Mouse (Mus musculus): ENCODE results near the gene Btd.
"Not testable (repeated sequence)": the region's sequence is repeated elsewhere in the genome, so short reads cannot be mapped to it uniquely, and the experiment has no call there.

Btd gene

DNA sequence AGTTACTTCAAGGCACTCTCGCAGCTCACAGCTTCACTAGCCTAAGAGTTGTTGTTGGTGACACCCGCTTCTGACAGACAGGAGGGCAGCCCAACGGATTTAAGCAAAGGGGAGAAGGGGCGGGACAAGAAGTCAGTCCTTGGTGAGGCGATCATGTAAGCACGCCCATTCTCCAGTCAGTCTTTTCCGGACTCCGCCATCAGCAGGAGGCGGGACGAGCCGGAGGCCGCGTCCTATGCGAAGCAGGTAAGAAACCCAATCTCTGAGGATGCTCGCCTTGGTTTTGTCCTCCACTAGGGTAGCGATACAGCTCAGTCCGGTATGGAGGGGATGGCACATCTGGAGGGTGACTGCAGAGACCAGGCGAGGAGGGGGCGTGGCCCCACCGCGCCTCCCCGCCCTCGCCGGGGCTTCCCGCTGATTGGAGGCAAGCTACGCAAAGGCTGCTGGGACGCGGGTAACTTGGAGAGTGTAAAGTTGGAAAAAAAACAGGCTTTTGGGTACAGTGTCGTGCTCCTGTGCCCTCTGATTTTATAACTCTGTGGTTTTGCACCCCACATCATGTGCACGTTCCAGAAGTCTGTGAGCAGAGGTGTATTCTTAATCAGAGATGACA, at the start of gene Btd, which contains the start of gene Hacl1:
Btd (plus strand) TSS at position 139 of the 616 bp plus-strand sequence.
Hacl1 (minus strand) TSS at position 397 of the 616 bp plus-strand sequence.
- in situ Hi-C loops (cut with MboI; ENCODE audit: low sequenced_read_pairs): no loop called here

DNA sequence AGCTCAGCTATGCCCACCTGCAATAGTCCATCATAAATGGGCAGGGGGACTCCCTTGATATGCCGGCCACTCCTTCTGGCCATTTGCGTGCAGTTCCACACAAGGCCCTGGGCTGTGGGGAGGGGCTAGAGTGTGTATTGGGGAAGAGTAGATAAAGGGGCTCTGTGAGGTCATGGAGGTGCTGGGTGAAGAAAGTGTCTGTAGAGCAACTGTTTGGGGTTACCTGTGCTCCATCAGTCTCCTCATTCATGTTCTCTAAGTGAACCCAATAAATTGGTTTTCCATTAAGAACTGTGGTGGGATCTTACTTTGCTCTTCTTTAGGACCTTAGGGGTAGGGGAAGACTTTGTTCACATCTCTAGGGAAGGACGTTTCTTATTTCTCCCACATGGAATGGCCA, 49.6 kb upstream of the Btd start, which contains the start of gene Colq:
Colq (minus strand) TSS at position 101 of the 400 bp plus-strand sequence.
- in situ Hi-C loops (cut with MboI; ENCODE audit: low sequenced_read_pairs): no loop called here

- in situ Hi-C loops (cut with MboI; ENCODE audit: low sequenced_read_pairs): no loop called here
Measured at GRCm38 (mm10) chr14:31593036-31593435, 47.8 kb upstream of the Btd start.

- in situ Hi-C loops (cut with MboI; ENCODE audit: low sequenced_read_pairs): no loop called here
Measured at GRCm38 (mm10) chr14:31594693-31595092, 46.1 kb upstream of the Btd start.

DNA sequence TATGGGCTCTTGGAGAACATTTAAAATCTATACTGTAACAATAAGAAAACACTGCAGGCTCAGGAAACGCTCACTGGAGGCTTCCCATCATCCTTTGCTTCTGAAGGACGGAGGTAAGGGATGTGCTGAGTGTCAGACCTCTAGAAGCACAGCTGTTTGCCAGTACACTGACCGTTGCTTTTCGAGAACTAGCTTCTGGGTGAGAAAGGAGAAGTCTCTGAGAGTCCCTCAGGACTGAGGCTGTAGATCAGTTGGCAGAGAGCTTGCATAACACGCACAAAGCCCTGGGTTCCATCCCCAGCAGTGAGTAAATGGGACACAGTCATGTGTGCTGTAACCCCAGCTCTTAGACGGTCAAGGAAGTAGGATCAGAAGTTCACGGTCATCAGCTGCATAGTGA, 44.4 kb upstream of the Btd start:
- in situ Hi-C loops (cut with MboI; ENCODE audit: low sequenced_read_pairs): no loop called here

DNA sequence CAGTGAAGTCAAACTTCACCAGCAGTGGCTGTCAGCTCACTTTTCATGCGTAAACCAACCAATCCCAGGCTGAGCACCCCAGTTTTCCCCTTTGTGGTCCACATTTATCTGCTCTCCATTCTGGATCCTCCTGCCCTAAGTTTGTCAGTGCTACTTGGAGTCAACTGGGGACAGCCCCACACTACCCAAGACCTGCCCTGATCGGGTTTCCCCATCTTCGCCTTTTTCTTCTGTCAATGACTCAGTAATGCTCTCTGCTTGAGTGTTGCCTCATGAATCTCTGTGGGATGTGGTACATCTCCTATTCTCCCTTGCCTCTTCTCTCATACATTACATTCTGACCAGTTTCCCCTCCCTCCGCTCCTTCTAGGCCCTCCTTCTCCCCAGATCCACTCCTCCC, 43.4 kb upstream of the Btd start:
- in situ Hi-C loops (cut with MboI; ENCODE audit: low sequenced_read_pairs): no loop called here

DNA sequence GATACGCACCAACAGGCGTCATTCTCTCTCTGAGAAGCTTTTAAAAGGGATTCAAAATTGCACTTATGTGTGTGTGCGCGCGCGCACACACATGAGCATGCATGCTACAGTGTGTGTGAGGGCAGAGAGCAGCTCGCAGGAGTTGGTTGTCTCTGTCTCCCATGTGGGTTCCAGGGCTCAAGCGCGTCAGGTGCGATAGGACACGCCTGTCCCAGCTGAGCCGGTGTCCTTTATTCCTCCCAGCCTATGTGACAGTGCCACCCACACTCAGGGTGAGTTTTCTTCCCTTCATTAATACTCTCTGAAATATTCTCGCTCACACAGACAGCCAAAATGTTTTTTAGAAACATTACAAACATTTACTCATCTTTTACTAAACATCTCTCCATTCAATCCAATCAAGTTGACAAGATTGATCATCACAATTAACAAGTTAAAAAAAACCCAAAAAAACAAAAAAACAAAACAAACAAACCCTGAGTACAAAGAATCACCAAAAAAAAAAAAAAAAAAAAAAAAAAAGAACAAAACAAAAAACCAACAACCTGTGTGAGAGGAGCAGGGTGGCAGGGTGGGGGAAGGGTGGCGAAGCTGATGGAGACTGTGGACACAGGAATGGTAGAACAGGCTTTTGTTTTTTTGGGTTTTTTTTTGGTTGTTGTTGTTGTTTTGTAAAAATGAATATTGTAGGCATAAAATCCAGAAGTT, 38.8 kb upstream of the Btd start:
- in situ Hi-C loops (cut with MboI; ENCODE audit: low sequenced_read_pairs): no loop called here

DNA sequence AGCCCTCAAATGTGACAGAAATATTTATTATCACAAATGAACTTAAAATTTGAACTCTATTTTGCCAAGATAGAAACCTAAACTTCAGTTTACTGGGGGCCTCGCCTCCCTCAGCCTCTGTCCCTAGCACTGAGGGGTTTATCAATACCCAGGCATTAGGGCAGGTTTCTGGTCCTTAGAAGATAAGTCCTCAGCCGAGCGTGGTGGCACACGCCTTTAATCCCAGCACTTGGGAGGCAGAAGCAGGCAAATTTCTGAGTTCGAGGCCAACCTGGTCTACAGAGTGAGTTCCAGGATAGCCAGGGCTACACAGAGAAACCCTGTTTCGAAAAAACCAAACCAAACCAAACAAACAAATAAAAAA, 38.2 kb upstream of the Btd start:
- in situ Hi-C loops (cut with MboI; ENCODE audit: low sequenced_read_pairs): not testable (repeated sequence)

DNA sequence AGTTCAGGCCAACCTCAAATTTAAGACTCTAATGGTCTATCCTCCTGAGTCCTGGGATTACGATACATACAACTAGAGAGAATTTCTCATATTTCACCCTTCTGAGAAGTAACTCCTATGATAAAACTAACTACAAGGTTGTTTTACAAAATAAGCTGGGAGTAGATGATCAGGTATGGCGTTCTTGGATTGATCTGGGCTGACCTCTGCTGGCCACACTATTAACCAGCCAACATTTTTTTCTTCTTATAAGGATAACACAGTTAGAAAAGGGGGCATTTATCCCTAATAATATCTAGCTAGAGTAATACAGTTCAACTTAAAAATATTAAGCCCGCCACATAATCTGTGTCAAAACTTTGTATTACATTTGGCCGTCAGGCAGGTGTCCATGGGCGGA, 35.9 kb upstream of the Btd start:
- in situ Hi-C loops (cut with MboI; ENCODE audit: low sequenced_read_pairs): loop anchor here (5.0 kb wide), 1 partner anchor 83 kb away; no protein-coding TSS in a partner anchor

GRCm38 (mm10) chr14:31605514-31605913, 35.3 kb upstream of the Btd start:
- in situ Hi-C loops (cut with MboI; ENCODE audit: low sequenced_read_pairs): loop anchor here (5.0 kb wide), 1 partner anchor 83 kb away; no protein-coding TSS in a partner anchor

DNA sequence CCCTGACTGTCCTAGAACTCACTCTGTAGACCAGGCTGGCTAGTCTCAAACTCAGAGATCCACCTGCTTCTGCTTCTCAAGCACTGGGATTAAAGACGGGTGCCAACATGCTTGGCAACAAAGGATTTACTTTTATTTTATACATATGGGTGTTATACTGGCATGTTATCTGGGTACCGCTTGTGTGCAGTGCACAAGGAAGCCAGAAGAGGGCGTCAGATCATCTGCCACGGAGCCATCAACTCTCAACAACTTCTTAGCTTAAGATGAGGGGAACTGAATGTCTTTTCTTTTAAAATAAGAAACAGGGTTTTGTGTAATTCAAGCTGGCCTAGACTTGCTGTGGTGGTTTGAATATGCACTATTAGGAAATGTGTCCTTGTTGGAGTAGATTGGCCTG, 28.8 kb upstream of the Btd start:
- in situ Hi-C loops (cut with MboI; ENCODE audit: low sequenced_read_pairs): no loop called here

DNA sequence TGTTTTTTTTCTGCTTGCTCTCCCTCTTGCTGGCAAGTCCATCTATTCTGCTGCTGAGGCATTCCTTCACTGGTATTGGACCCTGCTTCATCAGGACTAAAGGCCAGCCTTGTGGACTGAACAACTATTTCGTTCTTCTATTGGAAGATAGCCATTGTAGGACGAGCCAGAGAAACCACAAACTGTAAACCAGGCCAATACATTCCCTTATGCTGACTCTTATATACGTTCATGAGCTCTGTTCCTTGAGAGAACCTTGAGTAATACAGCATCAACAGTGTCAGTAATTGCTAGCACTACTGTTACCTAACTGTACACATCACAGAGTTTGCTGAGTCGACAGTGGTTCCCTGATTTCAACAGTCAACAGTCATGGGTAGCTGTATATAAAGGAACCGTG, 27.2 kb upstream of the Btd start:
- in situ Hi-C loops (cut with MboI; ENCODE audit: low sequenced_read_pairs): no loop called here

DNA sequence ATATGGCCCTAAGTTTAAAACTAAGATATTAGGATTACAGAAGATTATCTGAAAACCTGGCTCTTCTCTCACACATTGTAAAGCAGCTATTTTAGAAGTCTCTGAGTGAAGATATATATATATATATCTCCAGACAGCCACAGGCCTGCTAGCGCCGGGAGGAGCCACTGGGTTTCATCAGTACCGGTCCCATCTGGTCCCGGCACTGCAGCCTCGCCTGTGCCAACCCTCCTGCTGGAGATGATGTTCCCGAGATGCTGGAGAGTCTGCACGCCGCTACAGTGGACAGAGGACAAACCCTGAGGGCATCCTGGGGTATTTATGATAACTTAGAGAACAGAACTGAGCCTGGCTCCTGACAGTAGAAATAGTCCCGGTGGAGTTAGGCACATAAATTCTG, 23.6 kb upstream of the Btd start:
- in situ Hi-C loops (cut with MboI; ENCODE audit: low sequenced_read_pairs): no loop called here

DNA sequence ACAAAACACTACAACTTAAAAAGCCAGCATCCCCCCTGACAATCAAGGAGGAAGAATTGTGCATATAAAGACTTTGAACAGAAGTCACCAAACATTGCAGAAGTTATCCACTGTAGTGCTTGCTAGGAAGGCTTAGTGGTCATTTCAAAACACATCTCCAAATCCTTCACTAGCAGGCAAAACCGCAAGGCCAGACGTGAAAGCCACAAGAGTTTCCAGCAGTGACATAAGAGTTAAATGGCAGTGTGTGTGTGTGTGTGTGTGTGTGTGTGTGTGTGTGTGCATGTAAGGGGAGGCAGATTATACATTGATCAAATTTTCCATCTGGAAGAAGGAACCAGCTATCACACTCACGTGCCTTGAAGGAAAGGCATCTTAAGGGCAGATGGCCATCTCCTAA, 22.8 kb upstream of the Btd start:
- in situ Hi-C loops (cut with MboI; ENCODE audit: low sequenced_read_pairs): no loop called here

DNA sequence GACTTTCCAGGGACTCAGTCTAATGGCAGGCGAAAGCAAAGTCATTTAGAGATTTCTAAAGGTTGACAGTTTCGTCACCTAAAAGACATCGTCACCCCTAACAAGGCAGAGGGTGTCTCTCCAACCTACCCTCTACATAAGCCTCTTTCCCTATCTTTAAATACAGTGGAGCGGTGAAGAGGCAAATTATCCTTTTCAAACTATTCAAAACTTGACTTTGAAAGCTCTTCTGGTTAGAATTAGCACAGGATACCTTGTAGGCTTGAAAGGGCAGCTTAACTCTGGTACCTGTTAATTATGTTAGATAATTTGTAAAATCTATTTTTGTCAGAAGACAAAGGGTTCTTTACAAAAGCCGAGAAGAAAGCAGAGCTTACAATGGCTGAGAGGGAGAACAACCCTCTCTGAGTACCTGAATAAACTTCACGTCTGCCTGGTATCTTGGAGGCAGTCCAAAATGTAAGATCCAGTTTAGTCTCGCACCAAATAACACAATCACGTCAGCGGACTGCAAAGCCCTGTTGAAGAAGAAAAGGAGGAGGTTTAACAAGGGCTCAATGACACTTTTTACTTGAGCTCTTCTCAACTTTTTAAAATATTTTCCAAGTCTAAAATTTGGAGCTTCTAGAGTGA, 20.1 kb upstream of the Btd start:
- in situ Hi-C loops (cut with MboI; ENCODE audit: low sequenced_read_pairs): no loop called here

GRCm38 (mm10) chr14:31622748-31623147, 18.1 kb upstream of the Btd start:
- in situ Hi-C loops (cut with MboI; ENCODE audit: low sequenced_read_pairs): no loop called here

- in situ Hi-C loops (cut with MboI; ENCODE audit: low sequenced_read_pairs): no loop called here
Measured at GRCm38 (mm10) chr14:31630677-31631076, 10.2 kb upstream of the Btd start.

DNA sequence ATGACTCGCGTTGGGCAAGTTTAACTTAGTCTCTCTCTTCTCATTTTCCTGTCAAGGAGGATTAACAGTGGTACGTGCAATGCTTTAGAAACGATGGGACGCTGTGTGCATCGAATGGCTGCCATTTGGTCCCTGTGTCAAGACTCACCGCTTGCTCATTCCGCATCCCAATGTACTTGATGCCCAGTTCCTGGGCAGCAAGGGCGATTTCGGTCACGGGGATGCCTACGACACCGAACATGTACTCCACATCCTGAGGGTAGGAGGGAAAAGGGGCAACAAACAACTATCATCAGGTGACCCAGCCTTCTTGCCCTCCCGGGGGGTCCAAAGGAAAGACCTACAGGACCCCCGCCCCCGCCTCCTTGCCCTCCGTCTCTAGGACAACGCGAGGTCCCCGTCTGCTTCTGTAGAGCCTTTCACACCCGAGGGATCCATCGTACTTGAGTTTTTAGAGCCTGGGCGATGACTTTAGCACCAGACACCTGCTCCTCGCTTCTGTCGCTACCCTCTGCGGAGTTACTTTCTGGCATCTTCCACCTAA, 410 bp upstream of the Btd start, which contains the start of gene Gm49387:
Gm49387 (minus strand) TSS at position 533 of the 544 bp plus-strand sequence.
- in situ Hi-C loops (cut with MboI; ENCODE audit: low sequenced_read_pairs): no loop called here

GRCm38 (mm10) chr14:31641506-31642155, 803 bp downstream of the Btd start:
- in situ Hi-C loops (cut with MboI; ENCODE audit: low sequenced_read_pairs): no loop called here

DNA sequence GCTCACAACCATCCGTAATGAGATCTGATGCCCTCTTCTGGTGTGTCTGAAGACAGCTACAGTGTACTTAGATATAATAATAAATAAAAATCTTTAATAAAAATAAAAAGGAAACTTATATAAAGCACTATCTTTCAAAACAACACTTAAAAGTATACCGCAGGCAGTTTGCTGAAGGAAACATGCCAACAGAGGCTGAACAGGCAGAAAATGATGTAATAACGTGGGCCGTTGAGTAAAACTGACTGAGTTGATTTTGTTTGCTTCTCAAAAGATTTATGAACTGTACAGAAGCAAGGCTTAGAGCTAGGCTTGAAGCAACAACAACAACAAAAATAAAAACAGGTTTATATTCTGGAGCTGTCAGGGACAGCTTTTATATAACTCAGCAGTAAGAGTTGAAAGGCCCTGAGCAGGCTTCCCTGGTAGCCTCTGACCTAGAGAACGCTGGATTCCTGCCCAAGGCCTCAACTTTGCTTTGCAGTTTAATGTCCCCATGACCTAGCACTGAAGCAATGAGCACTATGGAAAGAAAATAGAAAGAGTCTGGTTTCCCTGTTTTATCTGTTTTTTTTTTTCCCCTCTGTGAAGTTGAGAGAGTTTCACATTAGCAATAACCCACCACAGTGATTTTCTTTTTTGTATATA, 3.5 kb downstream of the Btd start:
- in situ Hi-C loops (cut with MboI; ENCODE audit: low sequenced_read_pairs): no loop called here
